Mouse (Mus musculus) CH12.LX (cell line): Measurements from ENCODE around the gene Chd9.

Experiments used
- EP300 ChIP-seq: IDR thresholded peaks from 2 replicates; pipeline ENCODE4 v1.6.1; 2011; ENCODE audit warnings: low read length, improper control_type of control experiment
- POLR2A ChIP-seq: IDR thresholded peaks from 2 replicates; pipeline ENCODE4 v1.6.1; 2011; ENCODE audit warnings: low read depth, mild to moderate bottlenecking, improper control_type of control experiment, low read length

- TF ChIP-seq POLR2A (no peak), EP300 (no peak)
Measured at GRCm38 (mm10) chr8:91038637-91039036, 210.5 kb downstream of the Chd9 start.
